Mouse (Mus musculus) heart, adult 9 months (tissue): ENCODE data around the gene Klf7.
A peak's percentile ranks its signal among the peaks of the same experiment; 100 is the strongest.

Experiments used
- DNase-seq, 2 experiments: peaks; one replicate each; pipeline ENCODE4 v3.0.0; 2022; ENCODE audit warnings: low spot score in 2 of 2

Gene Klf7

GRCm38 (mm10) chr1:64105181-64105646 lies 16.9 kb downstream of the Klf7 start:
- DNase-seq = no peak

- DNase-seq = no peak
These were observed 17.4 kb downstream of the Klf7 start for GRCm38 (mm10) chr1:64104665-64105064.

DNA sequence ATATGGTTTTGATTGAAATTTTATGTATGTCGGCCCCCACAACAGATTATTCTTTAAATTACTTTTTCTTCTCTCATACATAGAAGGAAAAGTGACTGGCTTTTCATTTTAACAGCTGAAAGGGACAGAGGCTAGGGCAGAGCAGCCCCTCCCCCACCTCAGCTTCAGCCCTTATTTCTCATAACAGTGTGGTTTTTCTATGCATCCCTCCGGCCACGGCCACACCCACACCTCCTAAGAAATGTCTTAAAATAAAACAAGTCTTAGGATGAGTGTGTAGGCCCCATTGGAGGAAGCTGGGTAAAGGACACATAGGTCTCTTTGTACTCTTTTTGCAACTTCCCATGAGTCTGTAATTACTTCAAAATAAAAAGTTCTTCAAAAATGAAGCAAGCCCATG lies 20.8 kb downstream of the Klf7 start:
- DNase-seq = no peak

DNA sequence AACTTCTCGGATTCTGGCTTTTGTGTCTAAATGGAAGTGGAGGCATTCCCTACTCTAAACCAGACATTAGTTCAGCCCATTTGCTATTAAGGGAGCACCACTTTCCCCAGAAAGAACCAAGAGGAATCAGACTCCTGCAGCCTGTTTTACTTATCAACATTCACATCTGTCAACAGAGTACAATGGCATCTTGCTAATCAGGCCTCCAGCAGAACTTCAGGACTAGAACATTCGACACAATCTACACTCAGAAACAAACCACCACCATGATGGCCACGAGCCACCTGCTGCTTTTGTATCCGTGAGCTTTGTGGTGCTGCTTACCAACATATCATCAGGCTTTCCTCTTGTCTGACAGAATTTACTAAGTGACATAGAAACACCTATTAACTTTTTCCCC lies 23.3 kb downstream of the Klf7 start:
- DNase-seq = no peak

DNA sequence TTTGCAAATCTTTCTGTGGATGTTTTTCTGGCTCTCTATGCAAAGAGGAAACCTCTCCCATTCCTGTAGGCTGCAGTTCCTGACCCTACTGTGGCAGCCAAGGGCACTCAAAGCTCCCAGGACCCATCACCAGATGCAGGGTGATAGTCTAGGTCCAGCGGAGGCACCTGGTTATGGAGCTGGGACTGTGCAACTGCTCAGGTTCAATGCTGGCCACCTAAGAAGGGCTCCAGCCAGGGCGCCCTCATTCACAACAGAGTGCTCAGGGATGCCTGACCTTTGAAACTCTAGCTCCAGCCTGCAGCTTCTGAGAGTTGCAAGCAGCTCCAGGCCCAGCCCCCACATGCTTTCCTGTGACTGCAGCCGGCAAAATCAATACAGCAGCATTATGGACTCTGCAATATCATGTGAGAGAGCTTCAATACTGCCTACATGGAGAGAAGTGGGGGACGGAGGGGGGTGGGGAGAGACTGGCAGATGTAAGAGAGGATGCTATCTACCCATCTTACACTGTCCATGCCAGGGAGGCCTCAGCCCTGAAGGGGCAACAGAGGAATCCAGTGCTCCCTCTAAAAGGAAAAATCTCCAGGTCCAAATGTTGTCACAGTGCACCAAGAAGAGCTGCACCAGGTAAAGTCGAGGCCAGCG lies 24.3 kb downstream of the Klf7 start:
- DNase-seq = peak; percentile 52 to 76

DNA sequence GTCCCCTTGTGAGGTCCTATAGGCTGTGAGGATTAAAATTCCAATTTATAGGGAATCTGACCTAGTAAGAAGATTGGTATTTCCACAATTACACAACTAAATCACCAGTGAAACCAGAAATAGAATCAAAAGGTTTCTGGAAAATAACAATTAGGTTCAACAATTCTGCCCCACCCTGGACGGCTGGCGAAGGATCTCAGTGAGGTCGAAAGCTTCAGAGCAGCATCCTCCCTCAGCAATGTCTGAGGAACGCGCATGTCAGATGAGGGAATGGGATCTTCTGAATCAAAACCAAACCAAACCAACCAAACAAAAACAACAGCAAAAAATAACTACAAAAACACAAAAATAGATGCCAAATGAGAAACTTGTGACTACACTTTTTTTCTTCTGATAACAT lies 29.1 kb downstream of the Klf7 start:
- DNase-seq = no peak

DNA sequence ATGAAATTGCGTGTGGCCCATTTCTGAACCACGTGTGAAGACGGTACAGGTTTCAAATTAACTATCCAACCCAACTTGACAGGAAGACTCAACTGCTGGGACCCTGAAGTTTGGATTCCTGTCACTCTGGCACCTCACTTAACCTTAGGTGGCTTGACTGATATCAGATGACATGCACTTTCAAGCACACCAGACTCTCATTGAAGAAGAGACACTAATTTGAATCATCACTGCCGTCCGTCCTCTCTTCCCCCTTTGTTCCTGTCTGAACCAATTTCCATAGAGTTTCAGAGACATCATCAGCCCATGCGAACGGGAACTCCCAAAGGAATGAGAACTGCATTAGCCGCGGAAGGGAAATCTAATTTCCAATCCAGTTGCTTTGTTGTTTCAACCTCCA lies 30.5 kb downstream of the Klf7 start:
- no peak for DNase-seq

- DNase-seq = no peak
These were observed 31.5 kb downstream of the Klf7 start for GRCm38 (mm10) chr1:64090566-64090965.

- DNase-seq = no peak
These were observed 32.4 kb downstream of the Klf7 start for GRCm38 (mm10) chr1:64089691-64090090.

- peak in 1 of 2 experiments; percentile 38 for DNase-seq
These were observed 33.3 kb downstream of the Klf7 start for GRCm38 (mm10) chr1:64088604-64089320.

GRCm38 (mm10) chr1:64087657-64088603 lies 34.2 kb downstream of the Klf7 start:
- DNase-seq = peak; percentile 76 to 85

DNA sequence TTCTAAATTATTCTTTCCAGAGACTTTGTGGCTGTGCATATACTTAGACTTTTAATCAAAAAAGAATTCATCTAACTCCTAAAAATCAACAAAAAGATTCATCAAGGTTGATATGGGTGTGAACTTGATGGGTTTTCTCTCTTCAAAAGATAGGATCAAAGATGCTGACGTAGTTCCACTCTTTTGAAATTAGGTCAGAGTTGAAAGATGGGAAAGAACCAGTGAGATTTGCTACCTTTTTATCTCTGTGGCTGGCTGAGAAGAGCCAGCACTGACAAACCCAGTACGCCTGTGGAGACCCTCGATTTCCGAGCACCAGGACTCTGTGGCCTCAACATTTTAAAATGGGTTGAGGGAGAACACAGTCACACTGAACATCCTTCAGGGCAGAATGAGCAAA lies 36.2 kb downstream of the Klf7 start:
- no peak for DNase-seq

GRCm38 (mm10) chr1:64085361-64085760 lies 36.7 kb downstream of the Klf7 start:
- no peak for DNase-seq

GRCm38 (mm10) chr1:64084706-64085105 lies 37.4 kb downstream of the Klf7 start:
- DNase-seq = peak in 1 of 2 experiments; percentile 34

GRCm38 (mm10) chr1:64081791-64082190 lies 40.3 kb downstream of the Klf7 start:
- no peak for DNase-seq

GRCm38 (mm10) chr1:64081217-64081616 lies 40.9 kb downstream of the Klf7 start:
- no peak for DNase-seq

DNA sequence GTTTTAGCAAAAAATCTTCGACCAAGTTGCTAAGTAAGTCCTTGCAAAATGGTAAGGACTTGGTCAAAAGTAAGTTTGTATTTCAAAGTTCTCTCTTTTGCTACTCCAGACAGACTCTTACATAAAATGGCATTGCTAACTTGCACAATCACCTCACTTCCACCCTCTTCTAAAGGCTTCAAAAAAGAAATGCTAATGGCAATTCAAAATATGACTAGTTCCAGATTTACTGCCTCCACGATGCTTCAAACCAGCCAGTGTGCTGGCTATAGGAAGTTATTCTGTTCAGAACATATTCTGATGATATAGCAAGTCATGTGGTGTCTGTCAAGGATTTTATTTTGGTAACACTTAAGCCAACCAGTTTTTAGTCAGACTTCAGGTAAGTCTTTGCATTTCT lies 41.8 kb downstream of the Klf7 start:
- no peak for DNase-seq

DNA sequence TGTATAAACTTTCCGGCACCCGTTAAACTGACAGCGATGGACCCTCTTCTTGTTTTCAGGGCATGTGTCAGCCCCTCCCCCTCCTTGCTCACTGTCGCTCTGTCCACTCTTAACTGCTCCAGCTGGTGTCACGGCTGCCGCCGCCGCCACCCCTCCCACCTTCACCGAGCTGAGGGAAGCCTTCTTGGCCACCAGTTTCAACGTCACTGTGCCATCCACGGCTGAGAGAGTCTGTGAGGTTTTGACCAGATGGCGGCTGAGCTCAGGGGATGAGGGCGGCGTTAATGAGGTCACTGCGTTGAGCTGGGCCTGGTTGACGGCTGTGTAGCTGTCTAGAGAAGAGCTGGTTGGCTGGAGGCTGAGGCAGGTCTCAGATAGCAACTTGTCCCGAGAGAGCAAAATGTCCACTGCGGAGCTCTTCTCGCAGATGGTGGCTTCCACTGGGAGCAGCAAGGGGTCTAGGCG lies 43.3 kb downstream of the Klf7 start:
- DNase-seq = peak; percentile 40 to 68

GRCm38 (mm10) chr1:64078011-64078746 lies 43.9 kb downstream of the Klf7 start:
- peak; percentile 66 to 85 for DNase-seq

- DNase-seq = no peak
These were observed 48.0 kb downstream of the Klf7 start for GRCm38 (mm10) chr1:64074051-64074450.

DNA sequence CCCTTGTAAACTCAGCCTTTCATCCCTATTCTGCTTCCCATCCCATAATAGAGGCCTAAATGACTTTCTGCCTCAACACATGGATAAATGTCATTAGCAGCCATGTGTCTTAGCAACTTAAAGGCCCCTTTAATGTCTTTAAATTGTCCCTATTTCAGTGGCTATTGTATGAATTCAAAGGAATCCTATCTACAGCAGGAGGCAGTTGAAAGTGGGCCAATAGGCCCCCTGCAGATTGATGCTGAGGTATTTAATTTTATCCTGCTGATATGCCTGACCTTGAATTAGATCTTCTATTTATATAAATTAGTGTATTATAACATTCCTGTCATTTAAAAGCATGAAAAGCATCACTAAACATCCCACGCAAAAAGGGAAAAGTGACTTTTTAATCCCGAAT lies 51.1 kb downstream of the Klf7 start:
- DNase-seq = no peak
